Mouse (Mus musculus): Measurements from ENCODE around the gene Lzic.
"Not testable (repeated sequence)": the region's sequence is repeated elsewhere in the genome, so short reads cannot be mapped to it uniquely, and the experiment has no call there.

Lzic gene

GRCm38 (mm10) chr4:149485053-149485824 is at the start of gene Lzic, which contains the start of gene Nmnat1:
Gene Lzic (plus strand): TSS chr4:149485229.
Gene Nmnat1 (minus strand): TSS chr4:149485202.
- DNase-seq (ENCODE audit: low read depth in 1 of 2, low spot score in 2 of 2), result peak; percentile 70 to 80

GRCm38 (mm10) chr4:149440576-149440975 is 44.5 kb upstream of the Lzic start:
- no peak for DNase-seq (ENCODE audit: low read depth in 1 of 2, low spot score in 2 of 2)

GRCm38 (mm10) chr4:149442436-149442835 is 42.6 kb upstream of the Lzic start:
- DNase-seq (ENCODE audit: low read depth in 1 of 2, low spot score in 2 of 2), result no peak

GRCm38 (mm10) chr4:149444465-149444864 is 40.6 kb upstream of the Lzic start:
- no peak for DNase-seq (ENCODE audit: low read depth in 1 of 2, low spot score in 2 of 2)

- peak; percentile 73 to 75 for DNase-seq (ENCODE audit: low read depth in 1 of 2, low spot score in 2 of 2)
Measured at GRCm38 (mm10) chr4:149444964-149445701, 39.9 kb upstream of the Lzic start.

- DNase-seq (ENCODE audit: low read depth in 1 of 2, low spot score in 2 of 2), result no peak
Measured at GRCm38 (mm10) chr4:149445868-149446267, 39.2 kb upstream of the Lzic start.

GRCm38 (mm10) chr4:149446309-149446708 is 38.7 kb upstream of the Lzic start:
- DNase-seq (ENCODE audit: low read depth in 1 of 2, low spot score in 2 of 2), result no peak

- no peak for DNase-seq (ENCODE audit: low read depth in 1 of 2, low spot score in 2 of 2)
Measured at GRCm38 (mm10) chr4:149450636-149451035, 34.4 kb upstream of the Lzic start.

GRCm38 (mm10) chr4:149453656-149454055 is 31.4 kb upstream of the Lzic start:
- no peak for DNase-seq (ENCODE audit: low read depth in 1 of 2, low spot score in 2 of 2)

- no peak for DNase-seq (ENCODE audit: low read depth in 1 of 2, low spot score in 2 of 2)
Measured at GRCm38 (mm10) chr4:149454263-149454662, 30.8 kb upstream of the Lzic start.

- no peak for DNase-seq (ENCODE audit: low read depth in 1 of 2, low spot score in 2 of 2)
Measured at GRCm38 (mm10) chr4:149454879-149455278, 30.1 kb upstream of the Lzic start, which contains the start of gene Rbp7. Gene Rbp7 (minus strand): TSS chr4:149454978.

GRCm38 (mm10) chr4:149457163-149457562 is 27.9 kb upstream of the Lzic start:
- not testable (repeated sequence) for DNase-seq (ENCODE audit: low read depth in 1 of 2, low spot score in 2 of 2)

GRCm38 (mm10) chr4:149457831-149458430 is 27.1 kb upstream of the Lzic start:
- DNase-seq (ENCODE audit: low read depth in 1 of 2, low spot score in 2 of 2), result no peak

GRCm38 (mm10) chr4:149458526-149458925 is 26.5 kb upstream of the Lzic start:
- no peak for DNase-seq (ENCODE audit: low read depth in 1 of 2, low spot score in 2 of 2)

GRCm38 (mm10) chr4:149459425-149459824 is 25.6 kb upstream of the Lzic start:
- DNase-seq (ENCODE audit: low read depth in 1 of 2, low spot score in 2 of 2), result no peak

GRCm38 (mm10) chr4:149460475-149460874 is 24.6 kb upstream of the Lzic start:
- not testable (repeated sequence) for DNase-seq (ENCODE audit: low read depth in 1 of 2, low spot score in 2 of 2)

GRCm38 (mm10) chr4:149461579-149462304 is 23.3 kb upstream of the Lzic start:
- no peak for DNase-seq (ENCODE audit: low read depth in 1 of 2, low spot score in 2 of 2)

GRCm38 (mm10) chr4:149462305-149462971 is 22.6 kb upstream of the Lzic start:
- no peak for DNase-seq (ENCODE audit: low read depth in 1 of 2, low spot score in 2 of 2)

GRCm38 (mm10) chr4:149463435-149463950 is 21.5 kb upstream of the Lzic start:
- DNase-seq (ENCODE audit: low read depth in 1 of 2, low spot score in 2 of 2), result no peak

- no peak for DNase-seq (ENCODE audit: low read depth in 1 of 2, low spot score in 2 of 2)
Measured at GRCm38 (mm10) chr4:149469557-149469956, 15.5 kb upstream of the Lzic start.
